Mouse (Mus musculus) spleen, adult 2 months (tissue): ENCODE data around the gene Dsn1.

ENCODE experiments used
- CTCF ChIP-seq: fragments of 200-500 bp; IDR thresholded peaks from 2 replicates; pipeline ENCODE4 v1.5.1; 2011; ENCODE audit warnings: mild to moderate bottlenecking, inconsistent platforms; ENCODE audit not compliant: insufficient read depth, insufficient read length, insufficient replicate concordance; ENCODE audit errors: extremely low read depth
- POLR2A ChIP-seq: fragments of 200-500 bp; IDR thresholded peaks from 2 replicates; pipeline ENCODE4 v1.6.1; 2011; ENCODE audit warnings: low read depth, low read length, inconsistent platforms

DNA sequence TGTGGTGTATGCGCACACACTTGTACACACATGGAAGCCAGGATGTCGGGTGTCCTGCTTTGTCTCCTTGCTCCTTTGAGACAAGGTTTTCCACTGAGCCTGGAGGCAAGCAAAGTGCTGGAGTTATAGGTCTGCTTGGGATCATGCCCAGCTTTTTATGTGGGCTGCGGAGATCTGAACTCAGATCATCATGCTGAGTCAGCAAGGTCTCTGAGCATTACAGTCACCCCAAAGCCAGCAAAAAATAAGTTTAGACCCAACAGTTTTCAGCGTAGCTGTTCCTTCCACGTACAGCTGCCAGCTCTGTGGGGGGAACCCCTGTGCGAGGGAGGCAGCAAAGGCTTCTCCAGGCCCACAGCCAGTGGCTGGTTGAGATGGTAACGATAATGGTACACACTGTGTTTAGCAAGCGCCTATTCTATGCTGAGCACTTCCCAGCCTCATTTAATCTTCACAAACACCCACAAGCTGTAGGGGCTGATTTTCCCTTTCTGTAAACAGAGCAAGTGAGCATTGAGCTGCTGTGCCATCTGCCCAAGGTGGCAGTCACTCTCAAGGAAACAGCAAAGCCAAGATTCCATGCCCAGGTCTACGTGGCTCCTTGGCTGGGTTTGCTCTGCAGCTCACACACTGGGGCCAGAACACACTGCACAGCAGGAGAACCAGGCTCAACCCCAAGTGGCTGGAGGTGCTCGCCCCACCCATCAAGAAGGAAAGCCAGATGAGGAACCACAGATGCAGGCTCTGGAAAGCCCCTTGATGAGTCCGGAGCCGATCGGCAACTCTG lies 41.6 kb upstream of the Dsn1 start:
- TF ChIP-seq POLR2A, result no peak
- TF ChIP-seq CTCF, result no peak
